Mouse (Mus musculus): ENCODE results near the gene 4930572O03Rik.
"Not testable (repeated sequence)": the region's sequence is repeated elsewhere in the genome, so short reads cannot be mapped to it uniquely, and the experiment has no call there.

GRCm38 (mm10) chr5:15630068-15630467 lies 26.8 kb downstream of the 4930572O03Rik start:
- TF ChIP-seq POLR2A (IDR thresholded peaks at IDR 0.05; ENCODE audit: low read depth, low read length); CTCF (IDR thresholded peaks at IDR 0.05; ENCODE audit: borderline replicate concordance, insufficient read depth, low read length): not testable (repeated sequence)

Measured in embryonic fibroblast, embryonic 13.5 days (primary cell).